Mouse (Mus musculus): ENCODE measurements around the gene Dtd2. TPM values are rescaled to one million over a fixed set of nuclear protein-coding genes. Genes with fewer than 3 reads are reported as not detected.
A peak's percentile ranks its signal among the peaks of the same experiment; 100 is the strongest.

Dtd2 gene
- total RNA-seq (2021) = 10 to 100 TPM in 1 of 2 experiments, 1 to 10 TPM in 1; 9.4 to 11.6 TPM

DNA sequence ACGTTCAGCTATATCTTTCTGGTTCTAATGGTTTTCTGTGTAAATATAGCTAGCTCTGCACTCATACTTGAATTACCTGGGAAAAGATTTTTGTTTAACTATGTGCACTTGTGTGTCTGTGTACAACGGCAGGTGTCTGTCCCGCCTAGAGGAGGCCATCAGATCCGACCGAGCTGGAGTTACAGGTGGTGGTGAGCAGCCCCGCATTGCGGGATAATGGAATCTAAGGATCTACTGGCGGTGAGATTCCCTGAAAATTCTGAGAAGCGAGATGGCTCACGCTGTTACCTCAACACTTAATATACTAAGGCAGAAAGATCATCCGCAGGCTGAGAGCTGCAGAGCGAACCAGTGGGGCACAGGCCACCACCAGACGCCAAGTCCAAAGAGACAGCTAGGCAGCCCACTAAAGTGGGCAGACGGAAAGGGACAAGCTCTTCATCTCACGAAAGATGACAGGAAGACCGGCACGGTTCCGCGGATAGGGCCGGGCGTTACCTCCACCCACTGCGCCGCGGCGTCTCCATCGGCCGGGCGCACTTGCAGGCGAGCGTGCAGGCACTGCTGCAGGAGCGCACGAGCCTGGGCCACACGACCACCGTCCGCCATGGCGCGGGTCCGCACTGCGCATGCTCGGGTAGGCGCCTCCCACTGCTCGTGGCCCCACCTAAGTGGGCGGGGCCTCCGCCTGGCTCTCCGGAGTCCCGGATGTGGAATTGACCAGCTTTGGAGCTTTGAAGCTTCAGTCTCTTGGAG lies at the start of gene Dtd2:
Gene Dtd2, minus strand, starts transcription at position 625 of the 756 bp plus-strand sequence.
- peak; percentile 92 for DNase-seq (ENCODE audit: low spot score in 2 of 2)
- intact Hi-C loops (cut with DNase I) = no loop called here

DNA sequence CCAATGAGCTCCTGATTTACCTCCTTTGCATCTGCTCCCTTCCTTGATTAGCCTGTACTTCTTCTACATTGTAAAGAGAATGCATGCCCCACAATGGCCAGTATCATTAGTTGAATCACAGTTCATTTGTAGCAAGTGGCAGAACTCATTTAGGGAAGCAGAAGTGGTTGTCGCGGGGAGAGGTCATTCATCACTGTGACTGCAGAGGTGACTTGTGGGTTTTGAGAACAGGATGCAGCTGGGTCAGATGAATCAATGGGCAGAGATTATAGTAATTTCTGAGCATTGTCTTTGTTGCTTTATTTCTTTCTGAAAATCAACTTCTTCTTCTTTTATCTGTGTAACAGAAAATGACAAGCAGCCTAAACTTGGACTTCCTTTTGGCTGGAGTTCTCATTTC lies 43.0 kb upstream of the Dtd2 start:
- intact Hi-C loops (cut with DNase I) = loop anchor here (10.0 kb wide), 1 partner anchor 845 kb away; no protein-coding TSS in a partner anchor
- no peak for DNase-seq (ENCODE audit: low spot score in 2 of 2)

DNA sequence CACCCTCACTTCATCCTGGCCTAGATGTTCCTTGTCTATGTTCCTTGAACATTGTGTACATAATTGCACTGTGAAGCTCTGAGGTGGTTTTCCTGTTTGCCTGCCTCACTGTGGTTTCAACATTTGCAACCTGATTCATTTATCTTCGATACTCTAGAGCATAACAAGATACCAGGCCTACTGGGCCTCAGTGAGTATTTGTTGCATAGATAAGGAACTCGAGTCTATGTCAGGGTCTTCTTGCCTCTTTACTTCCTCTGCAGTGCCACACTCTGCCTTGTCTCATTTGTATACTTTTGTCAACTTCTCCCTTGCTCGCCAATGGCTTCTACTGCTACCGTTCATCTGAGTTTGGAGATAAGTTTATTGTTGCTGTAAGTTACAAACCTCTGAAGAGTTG lies 40.1 kb upstream of the Dtd2 start:
- no peak for DNase-seq (ENCODE audit: low spot score in 2 of 2)
- intact Hi-C loops (cut with DNase I) = loop anchor here (10.0 kb wide), 1 partner anchor 848 kb away; no protein-coding TSS in a partner anchor

DNA sequence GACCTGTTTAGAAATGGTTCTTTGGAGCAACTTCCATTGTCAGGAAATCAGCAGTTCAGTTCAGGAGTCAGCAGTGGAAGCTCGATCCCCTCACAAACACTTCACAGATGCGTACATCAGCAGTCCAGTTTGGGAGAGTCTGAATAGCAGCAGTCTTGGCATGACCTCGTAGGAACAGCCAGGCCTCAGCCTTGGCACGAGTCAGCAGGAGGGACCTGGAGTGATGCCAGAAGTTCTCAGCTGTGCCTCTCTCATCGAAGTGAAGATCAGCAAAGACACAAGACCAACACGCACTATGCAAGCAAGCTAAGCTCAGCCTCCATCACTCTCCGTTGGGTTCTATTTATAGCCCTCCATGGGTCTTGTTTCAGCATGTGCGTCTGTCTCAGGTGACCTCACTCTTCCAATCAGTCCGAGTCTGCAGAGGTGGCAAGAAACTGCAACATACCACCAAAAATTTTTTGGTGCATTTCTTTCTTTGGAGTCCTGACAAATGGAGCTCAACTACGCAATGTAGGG lies 36.6 kb upstream of the Dtd2 start:
- no peak for DNase-seq (ENCODE audit: low spot score in 2 of 2)

DNA sequence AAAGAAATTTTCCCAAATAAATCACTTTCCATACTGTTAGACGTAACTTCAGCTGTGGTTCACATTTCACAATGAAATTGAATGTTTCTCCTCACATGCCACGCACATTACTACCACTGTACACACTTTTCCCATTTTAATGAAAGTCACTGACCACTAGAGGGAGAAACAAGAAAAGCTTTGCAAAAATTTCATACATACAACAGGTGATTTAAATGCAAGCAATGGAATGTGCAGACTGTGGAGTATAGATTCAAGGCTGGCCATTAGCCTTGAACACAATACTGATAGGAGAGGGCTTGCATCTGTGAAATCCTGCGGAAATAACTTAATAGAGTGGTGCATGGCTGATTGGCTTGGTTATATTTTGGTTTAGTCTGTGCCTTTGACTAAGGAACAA lies 32.1 kb upstream of the Dtd2 start:
- intact Hi-C loops (cut with DNase I) = loop anchor here (5.0 to 10.0 kb wide), 3 partner anchors 466 to 796 kb away; partner anchors contain the start of gene Arhgap5
- no peak for DNase-seq (ENCODE audit: low spot score in 2 of 2)

More for the DNA sequence above, 36.6 kb upstream of the Dtd2 start:
- intact Hi-C loops (cut with DNase I) = loop anchor here (10.0 kb wide), 1 partner anchor 852 kb away; no protein-coding TSS in a partner anchor

DNA sequence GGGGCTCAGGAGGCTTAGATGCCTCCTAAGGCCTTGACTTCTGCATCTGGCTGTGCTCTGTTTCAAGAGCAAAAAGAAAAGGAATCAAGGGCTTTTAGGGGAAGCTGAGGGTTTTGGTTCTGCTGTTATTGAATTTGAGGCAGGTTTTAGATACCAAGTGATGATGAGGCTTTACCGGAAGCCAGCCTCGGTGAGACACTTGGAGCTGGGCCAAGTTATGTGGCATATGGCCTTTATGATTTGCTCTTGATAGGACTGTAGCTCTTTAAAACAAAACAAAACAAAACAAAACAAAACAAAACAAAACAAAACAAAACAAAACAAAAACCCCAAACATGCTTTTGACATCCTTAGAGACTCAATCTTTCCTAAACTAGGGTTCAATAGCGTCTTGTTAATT lies 28.7 kb upstream of the Dtd2 start:
- intact Hi-C loops (cut with DNase I) = loop anchor here (5.0 to 10.0 kb wide), 3 partner anchors 470 to 800 kb away; partner anchors contain the start of gene Arhgap5

DNA sequence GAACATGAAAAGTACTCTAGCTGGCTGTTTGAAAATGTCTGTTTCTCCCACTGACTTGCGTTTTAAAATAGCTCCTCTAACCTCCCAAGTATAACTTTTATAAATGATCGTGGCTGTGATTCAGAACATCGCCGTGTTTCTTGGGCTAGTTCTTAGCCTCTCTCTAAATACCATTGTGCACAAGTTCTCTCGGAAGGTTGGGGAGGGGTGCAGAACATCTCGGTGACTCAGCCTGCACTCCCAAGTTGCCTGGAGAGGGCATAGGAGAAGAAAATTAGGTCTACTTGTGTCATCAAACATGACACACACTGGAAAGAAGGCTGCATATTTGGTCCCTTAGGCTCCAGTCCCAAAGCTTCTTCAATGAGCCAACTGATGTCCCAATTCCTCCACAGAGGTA lies 26.0 kb upstream of the Dtd2 start:
- no peak for DNase-seq (ENCODE audit: low spot score in 2 of 2)
- intact Hi-C loops (cut with DNase I) = loop anchor here (10.0 kb wide), 2 partner anchors 473 to 803 kb away; partner anchors contain the start of gene Arhgap5

More for the DNA sequence above, 28.7 kb upstream of the Dtd2 start:
- DNase-seq (ENCODE audit: low spot score in 2 of 2) = no peak

DNA sequence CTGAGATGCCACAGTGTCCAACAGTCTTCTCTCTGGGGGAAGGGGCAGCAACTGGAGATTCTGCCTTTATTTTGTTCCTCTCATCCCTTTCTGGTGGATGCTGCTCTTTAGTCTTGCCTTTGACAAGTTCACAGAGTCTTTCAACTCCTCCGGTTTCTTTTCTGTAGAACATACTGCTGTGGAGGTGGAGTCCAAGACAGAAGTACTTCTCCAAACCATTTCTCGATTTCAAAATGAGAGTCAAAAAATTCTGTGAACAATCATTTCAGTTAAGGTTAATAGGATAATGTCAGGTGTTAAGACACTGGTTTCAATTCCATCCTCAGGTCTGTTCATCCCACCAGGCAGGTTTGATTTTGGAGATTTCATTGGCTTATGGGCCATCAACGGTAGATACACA lies 21.7 kb upstream of the Dtd2 start, which contains the start of gene Gpr33:
Gene Gpr33, minus strand, starts transcription at position 101 of the 400 bp plus-strand sequence.
- no peak for DNase-seq (ENCODE audit: low spot score in 2 of 2)
- intact Hi-C loops (cut with DNase I) = no loop called here

DNA sequence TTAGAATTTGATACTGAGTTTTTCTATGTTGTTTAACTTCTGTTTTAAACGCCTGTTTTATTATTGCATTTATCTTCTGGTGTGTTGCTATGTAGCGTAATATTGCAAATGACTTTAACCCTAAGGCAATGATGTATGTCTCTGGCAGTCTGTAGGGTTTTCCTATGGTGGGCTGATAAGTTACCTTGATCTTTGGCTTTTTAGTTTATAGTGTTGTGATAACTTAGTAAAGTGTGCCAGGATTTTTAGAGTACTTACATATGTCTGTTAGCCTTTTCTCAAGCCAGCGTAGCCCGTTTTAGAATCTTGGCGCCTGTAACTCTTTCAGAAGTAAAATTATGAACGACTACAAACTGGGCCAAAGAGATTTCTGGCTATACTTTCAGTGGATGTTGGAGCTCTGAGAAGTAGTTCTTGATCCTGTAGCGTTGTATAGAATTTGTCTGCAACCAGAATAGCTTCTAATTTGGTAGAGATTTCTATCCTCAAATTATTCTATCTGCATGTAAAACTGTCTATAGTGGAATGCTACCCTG lies 8.3 kb upstream of the Dtd2 start:
- intact Hi-C loops (cut with DNase I) = loop anchor here (10.0 kb wide), 1 partner anchor 880 kb away; no protein-coding TSS in a partner anchor
- no peak for DNase-seq (ENCODE audit: low spot score in 2 of 2)

DNA sequence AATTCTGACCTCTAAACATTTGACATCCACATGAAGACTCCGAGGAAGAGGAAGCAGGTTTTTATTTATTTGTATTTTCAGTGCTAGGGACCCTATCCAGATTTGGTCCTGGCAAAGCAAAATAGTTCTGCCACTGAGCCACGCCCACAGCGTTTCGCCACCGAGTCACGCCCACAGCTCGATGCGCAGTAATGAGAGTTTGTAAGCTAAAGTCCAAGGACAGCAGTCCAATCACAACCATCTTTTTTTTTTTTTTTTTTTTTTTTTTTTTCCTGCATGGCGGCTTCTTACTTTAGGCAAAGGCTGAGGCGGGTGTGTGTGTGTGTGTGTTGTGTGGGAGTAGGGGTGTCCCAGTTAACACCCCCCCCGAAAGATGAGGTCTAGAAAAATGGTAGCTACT lies 7.7 kb upstream of the Dtd2 start:
- intact Hi-C loops (cut with DNase I) = loop anchor here (10.0 kb wide), 1 partner anchor 881 kb away; no protein-coding TSS in a partner anchor
- no peak for DNase-seq (ENCODE audit: low spot score in 2 of 2)

DNA sequence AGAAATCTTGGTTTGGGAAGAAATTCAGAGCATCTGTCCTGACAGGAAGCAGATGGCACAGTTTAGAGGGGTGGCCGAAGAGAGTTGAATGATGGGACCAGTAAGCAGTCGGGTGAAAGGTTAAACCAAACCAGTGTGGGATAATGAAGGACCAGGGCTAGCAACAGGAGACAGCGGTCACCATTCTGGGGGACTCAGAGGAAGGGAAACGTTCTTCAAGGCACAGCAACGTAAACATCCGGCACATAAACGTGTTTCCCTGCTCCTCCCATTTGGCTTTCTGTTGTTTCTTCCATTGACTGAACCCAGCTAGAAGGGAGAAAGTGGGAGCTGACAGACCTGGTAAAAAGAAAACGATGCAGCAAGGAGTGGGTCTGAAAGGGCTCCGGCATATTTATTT lies 7.0 kb upstream of the Dtd2 start:
- no peak for DNase-seq (ENCODE audit: low spot score in 2 of 2)
- intact Hi-C loops (cut with DNase I) = loop anchor here (10.0 kb wide), 1 partner anchor 882 kb away; no protein-coding TSS in a partner anchor

DNA sequence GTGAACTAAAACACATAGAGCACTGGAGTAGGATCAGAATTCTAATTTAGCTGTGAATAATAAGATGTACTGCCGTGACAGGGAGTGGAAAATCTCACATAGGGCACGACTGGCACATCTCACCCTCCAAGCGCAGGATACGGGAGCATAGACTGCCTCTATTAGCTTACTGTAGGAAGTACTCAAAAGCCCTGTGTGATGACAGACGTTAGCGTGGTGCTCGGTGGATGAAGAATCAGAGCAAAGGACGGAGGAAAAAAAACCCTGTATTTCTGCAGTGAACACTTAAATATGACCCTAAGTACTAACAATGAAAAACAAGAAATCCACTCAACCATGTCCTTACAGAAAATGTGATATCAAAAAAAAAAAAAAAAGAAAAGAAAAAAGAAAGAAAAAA lies 5.9 kb upstream of the Dtd2 start:
- intact Hi-C loops (cut with DNase I) = loop anchor here (10.0 kb wide), 1 partner anchor 883 kb away; no protein-coding TSS in a partner anchor
- DNase-seq (ENCODE audit: low spot score in 2 of 2) = no peak

DNA sequence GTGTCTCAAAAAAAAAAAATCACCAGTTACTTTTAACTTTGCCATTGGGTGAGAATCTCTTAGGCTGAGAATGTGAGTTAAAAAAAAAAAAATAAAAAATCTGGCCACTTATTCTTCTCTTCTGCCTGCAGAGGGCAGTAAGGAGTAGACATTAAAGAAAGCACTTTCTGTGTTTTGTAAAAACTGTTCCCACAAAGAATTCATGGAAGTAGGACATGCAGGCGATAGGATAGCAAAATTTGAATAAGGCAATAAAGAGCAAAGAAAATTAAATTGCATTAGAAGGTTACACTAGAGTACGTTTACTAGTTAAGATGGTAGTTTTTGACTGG lies 4.3 kb upstream of the Dtd2 start:
- no peak for DNase-seq (ENCODE audit: low spot score in 2 of 2)
- intact Hi-C loops (cut with DNase I) = loop anchor here (2.0 to 10.0 kb wide), 2 partner anchors 628 to 884 kb away; no protein-coding TSS in a partner anchor

DNA sequence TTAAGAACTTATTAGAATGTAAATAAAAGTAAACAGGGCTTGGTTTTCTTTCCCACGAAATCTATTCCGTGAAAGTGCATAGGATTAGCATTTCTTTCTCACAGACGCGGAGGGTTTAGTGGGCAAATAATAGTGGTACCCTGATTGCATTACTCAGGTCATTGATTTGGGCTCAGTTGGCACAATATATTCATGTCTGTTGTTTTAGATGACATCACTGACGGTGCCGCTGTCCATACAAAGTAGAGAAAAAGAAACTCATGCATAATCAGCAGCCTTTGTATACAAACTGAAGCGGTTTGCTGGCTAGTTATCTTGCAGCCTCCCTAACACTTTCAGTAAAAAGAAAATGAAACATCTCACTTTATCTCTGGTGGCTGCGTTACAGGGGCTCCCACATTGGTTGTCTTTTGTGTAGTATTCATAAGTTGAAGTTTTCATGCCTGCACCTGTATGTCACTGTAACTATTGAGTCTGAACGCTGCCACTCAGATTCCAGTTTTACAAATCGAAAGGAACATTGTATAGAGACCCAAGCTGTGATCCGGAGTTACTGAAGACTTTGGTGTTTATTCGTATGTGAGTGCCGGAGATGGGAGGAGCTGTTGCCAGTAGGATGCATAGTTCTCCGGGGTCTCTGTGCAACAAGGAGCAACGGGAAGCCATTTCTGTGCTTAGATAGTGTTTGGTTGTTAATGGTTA lies 3.8 kb upstream of the Dtd2 start:
- DNase-seq (ENCODE audit: low spot score in 2 of 2) = no peak
- intact Hi-C loops (cut with DNase I) = loop anchor here (2.0 to 10.0 kb wide), 2 partner anchors 629 to 885 kb away; no protein-coding TSS in a partner anchor

DNA sequence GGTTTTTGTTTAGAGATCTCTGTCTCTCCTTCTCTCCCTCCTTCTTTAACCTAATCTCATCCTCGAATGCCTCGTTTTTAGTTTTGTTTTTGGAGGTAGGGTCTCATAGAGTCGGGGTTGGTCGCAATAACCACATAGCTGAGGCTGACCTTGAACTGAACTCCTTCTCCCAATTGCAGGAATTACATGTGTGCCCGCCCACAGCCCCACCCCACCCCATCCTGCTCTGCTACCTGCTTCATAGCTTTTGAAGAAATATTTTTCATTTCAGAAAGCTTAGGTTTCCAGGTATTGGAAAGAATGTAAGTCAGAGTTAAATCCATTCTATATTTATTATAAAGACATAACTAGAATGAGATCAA lies 313 bp upstream of the Dtd2 start:
- no peak for DNase-seq (ENCODE audit: low spot score in 2 of 2)
- intact Hi-C loops (cut with DNase I) = no loop called here

DNA sequence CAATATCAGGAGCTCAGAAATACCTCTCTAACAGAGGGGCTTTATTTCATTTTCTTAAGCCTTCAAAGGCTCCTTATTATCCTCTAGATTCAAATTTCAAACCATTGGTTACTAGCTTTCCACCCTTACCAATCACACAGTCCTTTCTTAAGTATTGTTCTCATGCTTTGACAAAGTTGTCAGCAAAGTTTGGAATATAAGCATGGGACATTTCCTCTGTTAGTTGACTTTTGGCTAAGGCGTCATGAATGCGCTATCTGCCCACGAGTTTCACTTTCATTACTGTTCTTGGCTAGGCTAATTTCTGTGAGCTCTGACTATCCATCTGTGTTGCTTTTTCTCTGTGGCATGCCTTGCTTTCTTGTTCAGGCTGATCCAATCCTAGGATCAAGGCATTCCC lies 3.6 kb downstream of the Dtd2 start:
- no peak for DNase-seq (ENCODE audit: low spot score in 2 of 2)
- intact Hi-C loops (cut with DNase I) = loop anchor here (5.0 kb wide), 1 partner anchor 55 kb away; no protein-coding TSS in a partner anchor

DNA sequence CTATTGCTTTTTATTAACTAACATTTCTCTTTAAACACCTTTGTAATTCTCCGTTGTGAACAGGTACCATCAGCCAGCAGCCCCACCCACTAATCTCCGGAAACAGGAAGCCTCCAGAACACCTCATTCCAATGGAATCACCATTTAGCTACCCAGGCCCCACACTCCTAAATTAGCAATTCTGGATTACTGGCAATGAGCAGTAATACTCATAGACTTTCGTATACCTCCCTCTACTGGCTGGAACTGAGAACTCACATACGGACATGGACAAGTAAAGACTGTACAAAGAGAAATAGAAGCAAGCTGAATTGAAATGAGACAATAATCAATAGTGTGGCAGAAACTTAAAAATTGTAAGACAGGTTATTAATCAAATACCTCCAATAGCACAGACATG lies 4.8 kb downstream of the Dtd2 start:
- peak in 1 of 2 experiments; percentile 48 for DNase-seq (ENCODE audit: low spot score in 2 of 2)
- intact Hi-C loops (cut with DNase I) = loop anchor here (5.0 kb wide), 1 partner anchor 54 kb away; no protein-coding TSS in a partner anchor

DNA sequence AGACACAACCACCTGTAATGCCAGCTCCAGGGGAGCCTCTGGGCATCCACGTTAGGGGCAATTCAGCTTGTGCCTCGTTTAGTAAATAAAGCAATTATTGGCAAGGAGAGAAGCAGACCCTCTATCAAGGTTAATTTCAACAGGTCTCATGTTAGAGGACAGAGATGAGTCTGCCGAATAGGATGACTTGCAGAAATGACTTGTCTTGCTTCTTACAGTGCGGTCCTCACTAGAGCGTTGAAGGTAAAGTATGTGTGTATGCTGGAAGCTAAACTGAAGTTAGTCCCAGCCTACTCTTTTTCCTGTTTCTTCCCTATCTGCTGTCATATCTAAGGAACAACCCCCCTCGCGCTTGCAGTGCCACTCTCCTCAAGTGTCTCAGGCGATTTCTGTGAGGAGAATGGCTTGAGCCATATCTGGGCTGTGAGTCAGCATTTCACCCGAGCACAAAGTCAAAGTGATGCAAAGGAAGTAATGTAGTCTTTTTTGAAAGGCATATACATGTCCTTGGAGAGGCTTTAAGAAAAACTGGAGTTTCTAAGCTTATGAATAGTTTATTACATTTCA lies 7.9 kb downstream of the Dtd2 start:
- no peak for DNase-seq (ENCODE audit: low spot score in 2 of 2)
- intact Hi-C loops (cut with DNase I) = no loop called here

DNA sequence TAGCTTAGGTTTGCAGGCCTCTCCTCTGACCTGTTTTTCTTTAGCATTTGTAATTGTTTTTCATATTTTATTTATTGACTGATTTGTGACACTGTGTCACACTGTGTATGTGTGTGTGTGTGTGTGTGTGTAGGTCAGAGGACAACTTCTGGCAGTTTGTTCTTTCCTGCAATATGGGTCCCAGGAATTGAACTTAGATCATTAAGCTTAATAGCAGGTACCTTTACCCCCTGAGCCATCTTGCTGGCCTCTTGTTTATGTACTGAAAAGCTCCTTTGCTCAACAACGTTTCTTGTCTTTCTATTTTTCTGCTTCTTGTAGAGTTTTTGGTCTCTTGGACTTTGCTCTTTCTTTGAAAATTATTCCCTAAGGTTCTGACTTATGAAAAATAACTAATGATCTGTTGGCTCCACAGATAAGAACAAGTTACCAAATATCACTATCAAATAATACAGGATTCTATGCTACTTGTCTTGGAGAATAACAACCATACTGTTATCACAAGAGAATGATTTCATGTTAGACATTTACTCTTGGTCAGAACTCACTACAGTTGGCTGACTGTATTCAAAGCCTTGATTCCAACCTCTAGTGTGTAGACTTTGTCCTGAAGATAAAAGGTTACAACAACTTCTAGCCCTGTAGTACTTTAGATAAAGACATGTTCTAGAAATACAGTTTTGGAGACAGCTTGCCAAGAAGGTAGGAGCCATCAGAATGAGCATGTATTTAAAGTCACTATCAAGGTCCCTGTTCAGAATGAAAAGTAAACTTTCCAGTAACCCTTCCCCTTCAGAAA lies 10.4 kb downstream of the Dtd2 start:
- intact Hi-C loops (cut with DNase I) = no loop called here

More for the DNA sequence above, 10.4 kb downstream of the Dtd2 start:
- no peak for DNase-seq (ENCODE audit: low spot score in 2 of 2)
